Mouse (Mus musculus) heart, embryonic 13.5 days (tissue): ENCODE measurements around the gene Dus3l. TPM values are rescaled to one million over a fixed set of nuclear protein-coding genes. Genes with fewer than 3 reads are reported as not detected.
A peak's percentile ranks its signal among the peaks of the same experiment; 100 is the strongest.

ENCODE experiments used
- ATAC-seq: fragments of 200-750 bp; cut with Nextera tagmentation; 2 replicates; pipeline ENCODE4 v1.8.0; 2017; ENCODE audit warnings: moderate TSS enrichment; ENCODE audit not compliant: insufficient number of reproducible peaks, low FRiP score, low TSS enrichment; ENCODE audit errors: extremely low read depth
- H3K27ac ChIP-seq: fragments of 300-500 bp; sonication (generic); replicated peaks from 2 replicates; pipeline ENCODE4 v1.5.1; 2015; ENCODE audit warnings: moderate library complexity, mild to moderate bottlenecking, inconsistent platforms
- H3K27me3 ChIP-seq: fragments of 300-500 bp; sonication (generic); replicated peaks from 2 replicates; pipeline ENCODE4 v1.6.1; 2015; ENCODE audit warnings: mild to moderate bottlenecking, inconsistent platforms
- H3K36me3 ChIP-seq: fragments of 300-500 bp; sonication (generic); 2 replicates; pipeline ENCODE4 v1.6.1; 2015; ENCODE audit warnings: mild to moderate bottlenecking, inconsistent platforms
- H3K4me1 ChIP-seq: fragments of 300-500 bp; sonication (generic); 2 replicates; pipeline ENCODE4 v1.6.1; 2015; ENCODE audit warnings: inconsistent platforms
- H3K4me2 ChIP-seq: fragments of 300-500 bp; sonication (generic); 2 replicates; pipeline ENCODE4 v1.6.1; 2015; ENCODE audit warnings: inconsistent platforms, mild to moderate bottlenecking, moderate library complexity
- H3K4me3 ChIP-seq: fragments of 300-500 bp; sonication (generic); 2 replicates; pipeline ENCODE4 v1.5.1; 2015; ENCODE audit warnings: moderate library complexity, mild to moderate bottlenecking, inconsistent platforms
- H3K9ac ChIP-seq: fragments of 300-500 bp; sonication (generic); 2 replicates; pipeline ENCODE4 v1.6.1; 2015; ENCODE audit warnings: inconsistent platforms, mild to moderate bottlenecking, moderate library complexity
- H3K9me3 ChIP-seq: fragments of 300-500 bp; sonication (generic); 2 replicates; pipeline ENCODE4 v1.6.1; 2016; ENCODE audit warnings: inconsistent platforms
- WGBS: fragments of 180-500 bp; shearing (Covaris S2); methylation state at CpG from one replicate; pipeline ENCODE4 v1.1.7; 2015; ENCODE audit warnings: mixed read lengths; 5-methylcytosine and 5-hydroxymethylcytosine counted together
- polyA plus RNA-seq: library from polyadenylated mRNA; unstranded; fragments of >200 nt; fragmentation: Nextera tagmentation; extraction: Ambion mirVana; gene quantifications from 2 replicates; pipeline ENCODE4 v1.2.1, GENCODE M21; 2015

The Dus3l gene
- polyA plus RNA-seq, 1 experiment from 2014 or later = 31.9 TPM

DNA sequence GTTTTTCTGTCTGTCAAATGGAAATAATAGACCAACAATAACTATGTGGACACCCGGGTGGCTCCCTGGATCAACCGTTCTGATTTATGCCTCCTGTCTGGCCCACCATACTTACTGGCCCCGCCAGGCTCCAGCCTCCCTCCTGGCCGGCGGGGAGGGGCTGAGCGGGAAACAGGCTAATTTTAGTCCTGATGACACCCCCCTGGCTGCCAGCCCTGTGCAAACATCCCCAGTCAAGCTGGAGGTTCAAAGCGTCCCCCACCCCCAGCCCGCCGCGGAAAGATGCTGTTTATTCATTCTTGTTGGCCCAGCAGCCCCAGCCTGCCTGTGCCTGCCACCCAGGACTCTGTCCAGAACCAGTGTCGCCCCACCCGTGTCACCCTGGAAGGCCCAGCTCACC is 36.4 kb upstream of the Dus3l start:
- H3K4me3 ChIP-seq = peak overlapping the region; percentile 12; the same call in 1 of the 2 replicates
- ATAC-seq = peak; percentile 23; the same call in 1 of the 2 replicates
- peak overlapping the region; percentile 70 for H3K9ac ChIP-seq
- peaks cover 23% of the 10 kb centered on the region for H3K36me3 ChIP-seq
- H3K9me3 ChIP-seq = no peaks in the 10 kb centered on the region
- H3K4me2 ChIP-seq = peak overlapping the region; percentile 54
- WGBS = 8% methylated on average over 12 of the region's 12 CpGs
- peak overlapping the region; percentile 78 for H3K27ac ChIP-seq
- H3K27me3 ChIP-seq = peaks cover 21% of the 10 kb centered on the region
- H3K4me1 ChIP-seq = peaks cover 40% of the 10 kb centered on the region

DNA sequence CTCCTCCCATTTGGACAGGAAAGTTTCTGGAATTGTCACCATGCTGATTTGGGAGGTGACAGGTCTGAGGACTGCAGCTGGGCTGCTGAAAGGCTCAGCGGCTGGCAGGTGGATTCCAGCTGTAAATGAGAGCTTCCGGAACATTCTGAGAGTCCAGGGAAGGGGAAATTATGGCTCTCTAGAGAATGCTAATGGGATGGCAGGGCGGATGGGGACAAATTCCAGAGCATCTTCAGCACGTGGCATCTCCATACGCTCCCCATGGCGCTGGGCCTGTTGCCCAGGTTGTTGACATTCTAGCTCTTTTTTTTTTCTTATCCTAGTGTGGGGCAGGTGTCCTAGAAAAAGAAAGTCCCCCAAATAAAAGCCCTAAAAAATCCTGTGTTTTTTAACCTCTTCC is 35.4 kb upstream of the Dus3l start:
- no peak overlapping the region for H3K9ac ChIP-seq
- H3K4me1 ChIP-seq = peaks cover 34% of the 10 kb centered on the region
- H3K4me3 ChIP-seq = no peak overlapping the region
- no peak for ATAC-seq
- H3K27me3 ChIP-seq = peaks cover 27% of the 10 kb centered on the region
- H3K4me2 ChIP-seq = no peak overlapping the region
- 54% methylated on average over 6 of the region's 6 CpGs for WGBS
- H3K27ac ChIP-seq = 0 out of 2 replicates have a peak overlapping the region, but pooled peaks have one; percentile 78
- peaks cover 13% of the 10 kb centered on the region for H3K36me3 ChIP-seq
- H3K9me3 ChIP-seq = no peaks in the 10 kb centered on the region

DNA sequence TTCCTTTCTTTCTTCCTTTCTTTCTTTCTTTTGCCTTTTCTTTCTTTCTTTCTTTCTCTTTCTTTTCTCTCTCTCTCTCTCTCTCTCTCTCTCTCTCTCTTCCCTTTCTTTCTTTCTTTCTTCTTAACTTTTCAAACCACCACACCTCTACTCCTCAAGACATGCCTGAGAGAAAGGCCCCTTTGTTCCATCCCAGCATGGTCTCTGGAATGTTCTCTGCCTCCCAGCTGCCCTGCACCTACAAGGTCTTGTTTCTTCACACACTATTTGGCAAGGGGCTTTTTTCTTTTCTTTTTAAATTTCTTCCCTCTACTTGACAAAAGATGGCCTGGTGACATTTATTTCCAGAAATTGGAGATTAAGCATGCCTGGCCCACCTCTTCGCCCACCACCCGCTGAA is 34.9 kb upstream of the Dus3l start:
- no peak overlapping the region for H3K27ac ChIP-seq
- 45% methylated on average over 2 of the region's 2 CpGs for WGBS
- no peak overlapping the region for H3K4me2 ChIP-seq
- no peak for ATAC-seq
- peaks cover 9% of the 10 kb centered on the region for H3K36me3 ChIP-seq
- no peak overlapping the region for H3K4me3 ChIP-seq
- no peak overlapping the region for H3K9ac ChIP-seq
- no peaks in the 10 kb centered on the region for H3K9me3 ChIP-seq
- H3K27me3 ChIP-seq = peaks cover 29% of the 10 kb centered on the region
- peaks cover 34% of the 10 kb centered on the region for H3K4me1 ChIP-seq

DNA sequence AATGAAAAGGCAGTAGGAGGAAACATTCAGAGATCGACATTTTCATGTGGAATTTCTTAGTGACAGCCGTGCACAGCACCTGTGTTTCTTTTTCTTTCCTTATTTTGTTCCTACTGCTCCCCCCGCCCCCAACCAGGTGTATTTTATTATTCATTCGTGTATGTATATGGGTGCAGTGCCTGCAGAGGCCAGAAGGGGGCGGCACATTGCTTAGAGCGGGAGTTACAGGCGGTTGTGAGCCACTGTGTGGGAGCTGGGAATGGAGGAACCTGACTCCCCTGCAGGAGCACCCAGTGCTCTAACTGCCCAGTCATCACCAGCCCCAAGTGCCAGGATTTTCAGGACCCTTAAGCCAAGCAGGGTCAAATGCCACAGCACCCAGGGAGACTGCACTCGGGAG is 28.0 kb upstream of the Dus3l start:
- Histone ChIP-seq H3K9ac (no peak overlapping the region), H3K27ac (no peak overlapping the region), H3K9me3 (no peaks in the 10 kb centered on the region), H3K4me1 (peaks cover 19% of the 10 kb centered on the region), H3K4me2 (no peak overlapping the region), H3K4me3 (no peak overlapping the region), H3K36me3 (no peaks in the 10 kb centered on the region), H3K27me3 (peaks cover 50% of the 10 kb centered on the region)
- ATAC-seq = no peak
- WGBS = 41% methylated on average over 8 of the region's 8 CpGs

DNA sequence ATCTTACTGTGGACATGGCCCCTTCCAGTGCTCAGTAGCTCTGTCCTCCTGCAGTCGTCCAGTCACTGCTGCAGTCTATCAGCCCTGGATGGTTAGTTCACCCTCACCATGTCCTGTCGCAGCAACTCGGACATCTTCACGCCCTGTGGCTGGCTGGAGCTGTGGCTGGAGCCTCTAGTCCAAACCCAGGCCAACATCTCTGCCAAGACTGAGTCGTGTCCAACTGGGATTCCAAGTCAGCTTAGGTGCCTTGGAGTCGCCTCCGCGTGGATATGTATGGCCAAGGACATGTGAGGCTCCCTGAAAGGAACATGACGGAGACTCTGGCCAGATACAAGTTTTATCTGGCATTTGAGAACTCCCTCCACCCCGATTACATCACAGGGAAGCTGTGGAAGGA is 26.3 kb upstream of the Dus3l start:
- 76% methylated on average over 10 of the region's 10 CpGs for WGBS
- Histone ChIP-seq H3K4me3 (no peak overlapping the region), H3K27me3 (peaks cover 36% of the 10 kb centered on the region), H3K9ac (no peak overlapping the region), H3K4me1 (peaks cover 19% of the 10 kb centered on the region), H3K27ac (no peak overlapping the region), H3K9me3 (no peaks in the 10 kb centered on the region), H3K4me2 (no peak overlapping the region), H3K36me3 (no peaks in the 10 kb centered on the region)
- ATAC-seq = no peak

DNA sequence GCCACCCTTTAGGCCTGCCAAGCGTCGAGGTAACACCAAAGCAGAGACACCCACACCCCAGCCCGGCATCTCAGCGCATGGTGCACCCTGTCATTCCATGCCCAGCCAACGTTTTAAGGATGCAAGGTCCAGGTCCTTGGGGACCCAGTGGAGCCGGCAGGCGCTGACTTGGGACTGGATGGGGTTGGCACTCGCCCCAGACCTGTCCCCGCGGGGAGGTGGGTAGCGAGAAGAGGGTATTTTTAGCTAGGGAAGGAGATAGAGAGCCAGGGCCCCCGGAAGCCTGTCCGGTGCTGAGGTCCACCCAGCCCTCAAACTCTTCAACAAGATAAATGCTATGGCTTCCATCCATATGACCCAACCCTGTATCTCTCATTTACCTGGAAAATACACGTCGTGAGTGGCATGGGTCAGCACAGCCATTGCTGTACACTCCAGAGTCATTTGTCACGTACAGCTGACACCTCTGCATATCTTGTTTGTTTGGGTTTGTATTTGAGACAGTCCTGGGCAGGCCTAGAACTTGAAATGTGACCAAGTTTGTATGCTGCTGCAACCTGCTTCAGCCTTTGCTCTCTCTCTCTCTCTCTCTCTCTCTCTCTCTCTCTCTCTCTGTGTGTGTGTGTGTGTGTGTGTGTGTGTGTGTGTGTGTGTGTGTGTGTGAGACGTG is 24.3 kb upstream of the Dus3l start:
- Histone ChIP-seq H3K27ac (peak overlapping the region; percentile 82), H3K9me3 (no peaks in the 10 kb centered on the region), H3K4me1 (peaks cover 19% of the 10 kb centered on the region), H3K9ac (no peak overlapping the region), H3K4me2 (peak overlapping the region; percentile 35; the same call in 1 of the 2 replicates), H3K4me3 (no peak overlapping the region), H3K36me3 (no peaks in the 10 kb centered on the region), H3K27me3 (peaks cover 24% of the 10 kb centered on the region)
- peak; percentile 49; the same call in 1 of the 2 replicates for ATAC-seq
- WGBS = 31% methylated on average over 17 of the region's 17 CpGs

DNA sequence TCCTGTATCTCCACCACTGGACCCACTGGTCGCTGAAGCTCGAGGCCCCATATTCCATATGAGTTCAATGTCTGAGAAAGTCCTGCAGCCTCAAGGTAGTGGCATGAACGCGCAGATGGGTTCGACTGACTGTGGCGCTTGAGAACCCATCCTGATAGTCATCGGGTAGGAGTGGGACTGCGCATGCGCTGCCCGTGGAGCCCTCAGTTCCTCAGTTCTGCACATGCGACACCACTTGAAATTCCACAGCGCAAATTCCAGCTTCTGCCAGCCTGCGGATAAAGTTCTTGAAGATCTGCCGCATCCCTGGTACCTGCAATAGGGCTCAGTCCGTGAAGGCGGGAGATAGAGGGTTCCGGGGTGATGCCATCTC is 23.8 kb upstream of the Dus3l start:
- no peak overlapping the region for H3K4me2 ChIP-seq
- peak overlapping the region; percentile 82 for H3K27ac ChIP-seq
- no peak overlapping the region for H3K4me3 ChIP-seq
- H3K9ac ChIP-seq = no peak overlapping the region
- H3K36me3 ChIP-seq = no peaks in the 10 kb centered on the region
- ATAC-seq = no peak
- H3K27me3 ChIP-seq = peaks cover 18% of the 10 kb centered on the region
- WGBS = 54% methylated on average over 17 of the region's 17 CpGs
- no peaks in the 10 kb centered on the region for H3K9me3 ChIP-seq
- peaks cover 19% of the 10 kb centered on the region for H3K4me1 ChIP-seq

DNA sequence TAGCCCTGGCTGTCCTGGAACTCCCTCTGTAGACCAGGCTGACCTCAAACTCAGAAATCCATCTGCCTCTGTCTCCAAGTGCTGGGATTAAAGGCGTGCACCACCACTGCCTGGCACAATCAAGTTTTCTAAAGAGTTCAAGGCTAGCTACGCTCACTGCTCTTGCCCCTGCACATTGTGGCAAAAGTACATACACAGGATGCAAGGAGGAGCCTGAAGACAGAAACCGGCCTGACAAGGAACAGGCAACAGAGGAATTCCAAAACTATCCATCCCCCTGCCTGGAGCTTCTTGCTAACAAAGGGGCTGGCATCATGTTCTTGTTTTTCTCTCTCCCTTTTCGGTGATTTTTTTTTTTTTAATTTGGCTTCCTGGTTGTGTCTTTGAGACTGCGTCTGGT is 20.4 kb upstream of the Dus3l start:
- Histone ChIP-seq H3K27me3 (peaks cover 2% of the 10 kb centered on the region; the same call in 1 of the 2 replicates), H3K4me3 (no peak overlapping the region), H3K9ac (no peak overlapping the region), H3K4me2 (no peak overlapping the region), H3K4me1 (peaks cover 23% of the 10 kb centered on the region), H3K9me3 (no peaks in the 10 kb centered on the region), H3K36me3 (no peaks in the 10 kb centered on the region), H3K27ac (no peak overlapping the region)
- WGBS = 50% methylated on average over 5 of the region's 5 CpGs
- no peak for ATAC-seq

DNA sequence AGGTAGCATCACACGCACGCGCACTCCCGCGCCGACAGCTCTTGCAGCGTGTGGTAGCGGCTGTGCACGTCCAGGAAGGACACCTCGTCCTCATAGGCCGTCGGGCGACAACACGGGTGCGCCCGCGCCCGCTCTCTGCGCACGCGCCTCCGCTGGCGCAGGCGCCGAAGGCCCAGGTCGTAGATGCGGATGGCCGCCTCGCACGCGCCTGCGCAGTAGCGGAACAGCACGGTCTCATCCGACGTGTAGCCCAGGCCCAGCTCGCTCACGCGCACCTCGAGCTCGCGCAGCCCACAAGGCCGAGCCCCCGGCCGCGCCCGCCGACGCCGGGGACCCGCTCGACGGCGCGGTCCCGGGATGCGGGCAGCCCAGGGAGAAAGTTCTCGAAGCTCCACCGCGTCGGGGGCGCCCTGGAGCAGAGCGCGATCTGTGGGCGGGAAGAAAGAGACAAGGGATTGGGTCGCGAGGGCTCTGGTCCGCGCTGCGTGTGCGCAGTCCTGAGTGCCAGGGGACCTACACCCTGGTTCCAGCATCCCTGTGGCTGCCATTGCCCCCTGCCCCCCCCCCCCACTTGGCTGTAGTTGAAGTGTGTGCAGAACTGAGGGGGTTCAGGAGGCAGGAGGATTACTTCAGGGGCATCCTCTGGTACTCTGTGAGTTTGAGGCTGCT is 13.0 kb upstream of the Dus3l start:
- Histone ChIP-seq H3K4me1 (peaks cover 23% of the 10 kb centered on the region), H3K9me3 (no peaks in the 10 kb centered on the region), H3K27me3 (peaks cover 72% of the 10 kb centered on the region), H3K27ac (no peak overlapping the region), H3K4me3 (peak overlapping the region; percentile 45), H3K36me3 (no peaks in the 10 kb centered on the region), H3K9ac (peak overlapping the region; percentile 73), H3K4me2 (peak overlapping the region; percentile 64)
- WGBS = 17% methylated on average over 71 of the region's 71 CpGs
- no peak for ATAC-seq

DNA sequence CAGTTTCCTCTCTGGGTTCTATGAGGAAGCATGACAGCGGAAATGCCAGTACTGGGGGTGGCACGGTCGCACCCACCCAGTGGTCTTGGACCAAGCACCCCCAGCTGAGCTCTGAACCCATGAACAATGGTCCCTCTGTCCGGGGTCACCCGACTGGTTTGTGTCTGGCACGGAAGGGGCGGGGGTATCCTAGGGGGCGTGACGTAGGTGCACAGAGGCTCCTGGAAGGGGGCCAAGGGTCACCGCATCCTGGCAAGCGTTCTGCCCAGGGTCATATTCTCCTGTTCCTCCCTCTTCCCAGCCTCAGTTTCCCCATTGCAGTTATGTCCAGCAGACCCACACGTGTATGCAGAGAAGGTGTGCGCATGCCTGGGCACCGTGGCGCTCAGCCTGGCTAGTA is 11.1 kb upstream of the Dus3l start:
- no peak for ATAC-seq
- H3K27me3 ChIP-seq = peaks cover 91% of the 10 kb centered on the region
- 22% methylated on average over 15 of the region's 15 CpGs for WGBS

DNA sequence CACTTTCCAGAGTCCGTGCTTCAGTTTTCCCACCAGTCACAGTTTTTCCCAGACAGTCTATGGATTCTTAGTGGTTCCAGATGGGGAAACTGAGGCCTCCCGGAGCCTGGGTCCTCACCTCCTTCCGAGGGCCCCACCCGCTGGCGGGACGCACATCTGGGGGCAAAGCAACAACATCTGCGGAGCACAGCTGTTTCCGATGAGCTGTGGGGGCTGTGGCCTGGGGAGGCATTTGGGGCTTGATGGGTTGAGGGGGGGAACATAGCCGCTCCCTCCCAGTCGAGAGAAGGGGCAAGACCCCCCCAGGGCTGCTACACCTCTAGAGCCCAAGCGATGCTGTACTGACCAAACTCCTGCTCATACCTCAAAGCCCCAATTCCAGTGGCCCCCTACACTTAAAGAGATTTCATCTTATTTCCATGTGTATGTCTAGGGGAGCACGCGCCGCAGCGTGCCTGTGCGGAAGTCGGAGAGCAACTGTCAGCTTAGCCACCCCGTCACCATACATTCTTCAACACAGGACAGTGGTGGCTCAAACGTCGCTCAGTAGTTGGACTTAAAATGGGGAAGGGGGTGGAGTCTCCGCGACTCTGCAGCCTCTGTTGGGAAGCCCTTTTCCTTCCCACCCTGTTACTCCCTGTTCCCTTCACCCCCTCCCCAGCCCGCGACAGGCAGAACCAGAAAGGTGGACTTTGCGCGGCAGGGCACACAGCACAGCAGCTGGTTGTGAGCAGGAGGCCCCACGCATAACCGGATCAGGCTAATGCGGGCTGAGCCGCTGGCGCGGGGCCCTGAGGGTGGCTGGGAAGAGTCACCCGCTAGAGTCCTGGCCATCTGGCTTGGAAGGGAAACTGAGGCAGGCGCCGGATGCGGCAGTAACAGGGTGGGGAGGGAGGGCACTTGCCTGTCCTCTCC is 10.0 kb upstream of the Dus3l start:
- Histone ChIP-seq H3K36me3 (no peaks in the 10 kb centered on the region), H3K4me3 (peak overlapping the region; percentile 14; the same call in 1 of the 2 replicates), H3K27me3 (peaks cover 97% of the 10 kb centered on the region), H3K9ac (0 out of 2 replicates have a peak overlapping the region, but pooled peaks have one; percentile 11), H3K9me3 (peaks cover 8% of the 10 kb centered on the region; the same call in 1 of the 2 replicates), H3K4me2 (peak overlapping the region; percentile 22), H3K4me1 (peaks cover 32% of the 10 kb centered on the region), H3K27ac (no peak overlapping the region)
- 12% methylated on average over 36 of the region's 36 CpGs for WGBS
- no peak for ATAC-seq

More for the DNA sequence above, 11.1 kb upstream of the Dus3l start:
- H3K9ac ChIP-seq = no peak overlapping the region
- H3K4me3 ChIP-seq = no peak overlapping the region
- no peak overlapping the region for H3K4me2 ChIP-seq
- H3K27ac ChIP-seq = no peak overlapping the region
- H3K36me3 ChIP-seq = no peaks in the 10 kb centered on the region
- peaks cover 32% of the 10 kb centered on the region for H3K4me1 ChIP-seq
- H3K9me3 ChIP-seq = peaks cover 7% of the 10 kb centered on the region; the same call in 1 of the 2 replicates
